Mouse (Mus musculus) stomach, postnatal 0 days (tissue): ENCODE results near the gene BC048562. TPM values are rescaled to one million over a fixed set of nuclear protein-coding genes. Genes with fewer than 3 reads are reported as not detected.
A peak's percentile ranks its signal among the peaks of the same experiment; 100 is the strongest.

Experiments
- ATAC-seq: fragments of 200-750 bp; cut with Nextera tagmentation; 2 replicates; pipeline ENCODE4 v1.8.0; 2017; ENCODE audit not compliant: low FRiP score, low TSS enrichment
- DNase-seq: peaks from one replicate; pipeline ENCODE4 v3.0.0-alpha.2; 2016; ENCODE audit warnings: low spot score
- H3K27ac ChIP-seq: fragments of 300-500 bp; sonication (generic); replicated peaks from 2 replicates; pipeline ENCODE4 v1.5.1; 2014; ENCODE audit warnings: mild to moderate bottlenecking, control low read depth
- H3K27me3 ChIP-seq: fragments of 300-500 bp; sonication (generic); 2 replicates; pipeline ENCODE4 v1.6.1; 2014; ENCODE audit warnings: low read length; ENCODE audit not compliant: control insufficient read depth, insufficient read depth
- H3K36me3 ChIP-seq: fragments of 300-500 bp; sonication (generic); 2 replicates; pipeline ENCODE4 v1.6.1; 2014; ENCODE audit warnings: low read length, mixed read lengths; ENCODE audit not compliant: control insufficient read depth, insufficient read depth
- H3K4me1 ChIP-seq: fragments of 300-500 bp; sonication (generic); replicated peaks from 2 replicates; pipeline ENCODE4 v1.6.1; 2014; ENCODE audit warnings: antibody characterized with exemption; ENCODE audit not compliant: control insufficient read depth, insufficient read depth
- H3K4me2 ChIP-seq: fragments of 300-500 bp; sonication (generic); replicated peaks from 2 replicates; pipeline ENCODE4 v1.6.1; 2014; ENCODE audit warnings: low read depth, mild to moderate bottlenecking, control low read depth, moderate library complexity
- H3K4me3 ChIP-seq: fragments of 300-500 bp; sonication (generic); 2 replicates; pipeline ENCODE4 v1.5.1; 2014; ENCODE audit warnings: low read depth, low read length, control low read depth
- H3K9ac ChIP-seq: fragments of 300-500 bp; sonication (generic); 2 replicates; pipeline ENCODE4 v1.6.1; 2014; ENCODE audit warnings: mild to moderate bottlenecking, low read length, control low read depth, mixed read lengths
- H3K9me3 ChIP-seq: fragments of 300-500 bp; sonication (generic); 2 replicates; pipeline ENCODE4 v1.6.1; 2016; ENCODE audit warnings: low read length; ENCODE audit not compliant: control insufficient read depth
- CTCF ChIP-seq: IDR thresholded peaks from 2 replicates; pipeline ENCODE4 v1.5.1; 2016; ENCODE audit warnings: antibody characterized with exemption, low read depth, mild to moderate bottlenecking, moderate library complexity
- EP300 ChIP-seq: optimal IDR thresholded peaks from 2 replicates; pipeline ENCODE3; 2016; ENCODE audit warnings: antibody characterized with exemption
- WGBS: fragments of 180-500 bp; shearing (Covaris S2); extraction: QIAGEN DNeasy Blood & Tissue Kit; methylation state at CpG from one replicate; pipeline ENCODE4 v1.1.7; 2014; 5-methylcytosine and 5-hydroxymethylcytosine counted together
- polyA plus RNA-seq: library from polyadenylated mRNA; unstranded; fragments of >200 nt; fragmentation: Nextera tagmentation; extraction: Ambion mirVana; gene quantifications from 2 replicates; pipeline ENCODE4 v1.2.1, GENCODE M21; 2015

Gene BC048562
- polyA plus RNA-seq, 1 experiment from 2014 or later: not detected

- Histone ChIP-seq H3K9me3 (no peaks in the 10 kb centered on the region), H3K36me3 (no peaks in the 10 kb centered on the region), H3K4me3 (no peak overlapping the region), H3K27ac (no peak overlapping the region), H3K9ac (no peak overlapping the region), H3K4me2 (no peak overlapping the region), H3K4me1 (peaks cover under 1% of the 10 kb centered on the region; the same call in 1 of the 2 replicates), H3K27me3 (no peaks in the 10 kb centered on the region)
- TF ChIP-seq CTCF: no peak
- 74% methylated on average over 12 of the region's 12 CpGs for WGBS
- DNase-seq: no peak
- ATAC-seq: no peak
These were observed 19.7 kb downstream of the BC048562 start for GRCm38 (mm10) chr9:108455747-108456571.

- WGBS: 88% methylated on average over 10 of the region's 10 CpGs
- H3K27ac ChIP-seq: no peak overlapping the region
- ATAC-seq (no peak), DNase-seq (no peak)
- H3K4me1 ChIP-seq: peaks cover 3% of the 10 kb centered on the region; the same call in 1 of the 2 replicates
- H3K9me3 ChIP-seq: no peaks in the 10 kb centered on the region
- H3K36me3 ChIP-seq: no peaks in the 10 kb centered on the region
- no peak for TF ChIP-seq CTCF
- TF ChIP-seq EP300: no peak
- no peak overlapping the region for H3K9ac ChIP-seq
- no peak overlapping the region for H3K4me2 ChIP-seq
- H3K4me3 ChIP-seq: no peak overlapping the region
- H3K27me3 ChIP-seq: no peaks in the 10 kb centered on the region
These were observed 20.7 kb downstream of the BC048562 start for GRCm38 (mm10) chr9:108456953-108457352.

GRCm38 (mm10) chr9:108459939-108460318, 23.6 kb downstream of the BC048562 start:
- WGBS: 58% methylated on average over 1 of the region's 1 CpGs

GRCm38 (mm10) chr9:108460319-108461178, 24.3 kb downstream of the BC048562 start, which contains the start of gene Ccdc71:
Gene Ccdc71, plus strand, starts transcription at chr9:108460527.
- peak within 1 kb of the TSS; percentile 79 for H3K9ac ChIP-seq
- peak within 1 kb of the TSS; percentile 60 for H3K4me3 ChIP-seq
- H3K9me3 ChIP-seq: no peaks in the 10 kb centered on the region
- ATAC-seq (peak; percentile 84), DNase-seq (peak; percentile 89)
- peaks cover 11% of the 10 kb centered on the region; the same call in 1 of the 2 replicates for H3K36me3 ChIP-seq
- peaks cover 3% of the 10 kb centered on the region; the same call in 1 of the 2 replicates for H3K4me1 ChIP-seq
- H3K4me2 ChIP-seq: peak within 1 kb of the TSS; percentile 63
- no peaks in the 10 kb centered on the region for H3K27me3 ChIP-seq
- peak within 1 kb of the TSS; percentile 93 for H3K27ac ChIP-seq
- TF ChIP-seq CTCF (peak; percentile 16; the same call in 1 of the 2 replicates), EP300 (peak; percentile 90)
- WGBS: 0% methylated on average over 43 of the region's 52 CpGs

More at GRCm38 (mm10) chr9:108459939-108460318, 23.6 kb downstream of the BC048562 start:
- peak; percentile 24; the same call in 1 of the 2 replicates for ATAC-seq
- Histone ChIP-seq H3K27me3 (no peaks in the 10 kb centered on the region), H3K27ac (peak overlapping the region; percentile 93), H3K4me3 (peak overlapping the region; percentile 60), H3K9me3 (no peaks in the 10 kb centered on the region), H3K36me3 (peaks cover 11% of the 10 kb centered on the region; the same call in 1 of the 2 replicates), H3K4me1 (peaks cover 3% of the 10 kb centered on the region; the same call in 1 of the 2 replicates), H3K4me2 (peak overlapping the region; percentile 63), H3K9ac (no peak overlapping the region; the same call in 1 of the 2 replicates)
- TF ChIP-seq EP300 (no peak), CTCF (no peak)
- no peak for DNase-seq

- peak within 1 kb of the TSS; percentile 60 for H3K4me3 ChIP-seq
- H3K27me3 ChIP-seq: no peaks in the 10 kb centered on the region
- no peaks in the 10 kb centered on the region for H3K9me3 ChIP-seq
- TF ChIP-seq EP300: no peak
- peak within 1 kb of the TSS; percentile 93 for H3K27ac ChIP-seq
- DNase-seq (no peak), ATAC-seq (no peak)
- 12% methylated on average over 11 of the region's 11 CpGs for WGBS
- peak within 1 kb of the TSS; percentile 79 for H3K9ac ChIP-seq
- H3K36me3 ChIP-seq: peaks cover 14% of the 10 kb centered on the region; the same call in 1 of the 2 replicates
- peak within 1 kb of the TSS; percentile 63 for H3K4me2 ChIP-seq
- peaks cover 3% of the 10 kb centered on the region; the same call in 1 of the 2 replicates for H3K4me1 ChIP-seq
These were observed 24.9 kb downstream of the BC048562 start, which contains the start of gene Klhdc8b for GRCm38 (mm10) chr9:108461181-108461631. Gene Klhdc8b, minus strand, starts transcription at chr9:108461581.
